Mouse (Mus musculus) heart, embryonic 16.5 days (tissue): ENCODE measurements around the gene Bfsp1. TPM values are rescaled to one million over a fixed set of nuclear protein-coding genes. Genes with fewer than 3 reads are reported as not detected.

Experiments
- ATAC-seq: fragments of 200-750 bp; cut with Nextera tagmentation; replicated peaks from 2 replicates; pipeline ENCODE4 v1.8.0; 2017; ENCODE audit warnings: moderate number of reproducible peaks; ENCODE audit not compliant: insufficient read depth, low FRiP score; ENCODE audit errors: extremely low read depth
- H3K27ac ChIP-seq: fragments of 300-500 bp; sonication (generic); 2 replicates; pipeline ENCODE4 v1.5.1; 2014; ENCODE audit warnings: mild to moderate bottlenecking, low read length, control low read depth, moderate library complexity
- H3K27me3 ChIP-seq: fragments of 300-500 bp; sonication (generic); 2 replicates; pipeline ENCODE4 v1.6.1; 2014; ENCODE audit warnings: low read length, mixed read lengths; ENCODE audit not compliant: control insufficient read depth, insufficient read depth
- H3K36me3 ChIP-seq: fragments of 300-500 bp; sonication (generic); 2 replicates; pipeline ENCODE4 v1.6.1; 2014; ENCODE audit not compliant: control insufficient read depth, insufficient read depth
- H3K4me1 ChIP-seq: fragments of 300-500 bp; sonication (generic); 2 replicates; pipeline ENCODE4 v1.6.1; 2014; ENCODE audit warnings: low read length, mixed read lengths; ENCODE audit not compliant: control insufficient read depth, insufficient read depth
- H3K4me2 ChIP-seq: fragments of 300-500 bp; sonication (generic); 2 replicates; pipeline ENCODE4 v1.6.1; 2014; ENCODE audit warnings: low read depth, mild to moderate bottlenecking, control low read depth, low read length
- H3K4me3 ChIP-seq: fragments of 300-500 bp; sonication (generic); 2 replicates; pipeline ENCODE4 v1.5.1; 2014; ENCODE audit warnings: mild to moderate bottlenecking, control low read depth, low read length
- H3K9ac ChIP-seq: fragments of 300-500 bp; sonication (generic); 2 replicates; pipeline ENCODE4 v1.6.1; 2014; ENCODE audit warnings: low read length, control low read depth
- H3K9me3 ChIP-seq: fragments of 300-500 bp; sonication (generic); replicated peaks from 2 replicates; pipeline ENCODE4 v1.6.1; 2016; ENCODE audit warnings: low read length; ENCODE audit not compliant: control insufficient read depth
- WGBS: fragments of 180-500 bp; shearing (Covaris S2); extraction: QIAGEN DNeasy Blood & Tissue Kit; methylation state at CpG from one replicate; pipeline ENCODE4 v1.1.7; 2014; 5-methylcytosine and 5-hydroxymethylcytosine counted together
- polyA plus RNA-seq: library from polyadenylated mRNA; unstranded; fragments of >200 nt; fragmentation: Nextera tagmentation; extraction: Ambion mirVana; gene quantifications from 2 replicates; pipeline ENCODE4 v1.2.1, GENCODE M21; 2015

Gene Bfsp1
- polyA plus RNA-seq, 1 experiment from 2014 or later = 1.1 TPM

GRCm38 (mm10) chr2:143867326-143867725 lies 4.4 kb upstream of the Bfsp1 start:
- no peak overlapping the region for H3K9ac ChIP-seq
- no peak for ATAC-seq

GRCm38 (mm10) chr2:143864600-143864999 lies 1.6 kb upstream of the Bfsp1 start:
- Histone ChIP-seq H3K27me3 (no peaks in the 10 kb centered on the region), H3K9me3 (no peaks in the 10 kb centered on the region), H3K4me3 (no peak overlapping the region), H3K36me3 (no peaks in the 10 kb centered on the region), H3K4me2 (no peak overlapping the region), H3K9ac (no peak overlapping the region), H3K4me1 (peaks cover 4% of the 10 kb centered on the region; the same call in 1 of the 2 replicates), H3K27ac (no peak overlapping the region)
- no peak for ATAC-seq
- 64% methylated on average over 8 of the region's 8 CpGs for WGBS

More at GRCm38 (mm10) chr2:143867326-143867725, 4.4 kb upstream of the Bfsp1 start:
- H3K4me3 ChIP-seq = no peak overlapping the region
- H3K36me3 ChIP-seq = no peaks in the 10 kb centered on the region
- H3K27me3 ChIP-seq = no peaks in the 10 kb centered on the region
- H3K4me1 ChIP-seq = peaks cover 23% of the 10 kb centered on the region
- under 1% methylated on average over 6 of the region's 6 CpGs for WGBS
- no peak overlapping the region for H3K27ac ChIP-seq
- peak overlapping the region; percentile 30; the same call in 1 of the 2 replicates for H3K4me2 ChIP-seq
- H3K9me3 ChIP-seq = no peaks in the 10 kb centered on the region

- Histone ChIP-seq H3K27ac (no peak overlapping the region), H3K9ac (no peak overlapping the region), H3K4me3 (no peak overlapping the region), H3K9me3 (no peaks in the 10 kb centered on the region), H3K36me3 (no peaks in the 10 kb centered on the region), H3K4me2 (no peak overlapping the region), H3K27me3 (no peaks in the 10 kb centered on the region), H3K4me1 (peaks cover 4% of the 10 kb centered on the region; the same call in 1 of the 2 replicates)
- WGBS = 82% methylated on average over 2 of the region's 2 CpGs
- no peak for ATAC-seq
Observed at GRCm38 (mm10) chr2:143859166-143859565, 3.8 kb downstream of the Bfsp1 start.

GRCm38 (mm10) chr2:143853447-143853846 lies 9.5 kb downstream of the Bfsp1 start:
- Histone ChIP-seq H3K27ac (no peak overlapping the region), H3K36me3 (no peaks in the 10 kb centered on the region), H3K4me2 (no peak overlapping the region), H3K9ac (no peak overlapping the region), H3K27me3 (no peaks in the 10 kb centered on the region), H3K4me1 (0 out of 2 replicates have a peak, but pooled peaks cover 2% of the 10 kb centered on the region), H3K4me3 (no peak overlapping the region), H3K9me3 (no peaks in the 10 kb centered on the region)
- 0 out of 2 replicates have a peak, but pooled peaks have one; percentile 39 for ATAC-seq
- WGBS = 61% methylated on average over 4 of the region's 4 CpGs

- Histone ChIP-seq H3K4me2 (no peak overlapping the region), H3K27ac (no peak overlapping the region), H3K4me3 (no peak overlapping the region), H3K36me3 (no peaks in the 10 kb centered on the region), H3K27me3 (no peaks in the 10 kb centered on the region), H3K9ac (no peak overlapping the region), H3K4me1 (0 out of 2 replicates have a peak, but pooled peaks cover 2% of the 10 kb centered on the region), H3K9me3 (no peaks in the 10 kb centered on the region)
- WGBS = 48% methylated on average over 18 of the region's 18 CpGs
- ATAC-seq = no peak
Observed at GRCm38 (mm10) chr2:143852295-143853275, 10.4 kb downstream of the Bfsp1 start.

GRCm38 (mm10) chr2:143851354-143852221 lies 11.4 kb downstream of the Bfsp1 start:
- Histone ChIP-seq H3K4me2 (no peak overlapping the region), H3K36me3 (no peaks in the 10 kb centered on the region), H3K4me3 (no peak overlapping the region), H3K9me3 (no peaks in the 10 kb centered on the region), H3K27me3 (no peaks in the 10 kb centered on the region), H3K27ac (no peak overlapping the region), H3K4me1 (peaks cover 6% of the 10 kb centered on the region; the same call in 1 of the 2 replicates), H3K9ac (no peak overlapping the region)
- WGBS = 68% methylated on average over 12 of the region's 12 CpGs
- 0 out of 2 replicates have a peak, but pooled peaks have one; percentile 35 for ATAC-seq

GRCm38 (mm10) chr2:143847291-143847690 lies 15.7 kb downstream of the Bfsp1 start:
- H3K27ac ChIP-seq = no peak overlapping the region
- WGBS = 53% methylated on average over 3 of the region's 3 CpGs
- no peak for ATAC-seq

GRCm38 (mm10) chr2:143846799-143847198 lies 16.2 kb downstream of the Bfsp1 start:
- Histone ChIP-seq H3K9ac (no peak overlapping the region), H3K4me1 (peaks cover 5% of the 10 kb centered on the region; the same call in 1 of the 2 replicates), H3K4me3 (no peak overlapping the region), H3K27me3 (no peaks in the 10 kb centered on the region), H3K9me3 (no peaks in the 10 kb centered on the region), H3K27ac (0 out of 2 replicates have a peak overlapping the region, but pooled peaks have one; percentile 11), H3K4me2 (no peak overlapping the region), H3K36me3 (no peaks in the 10 kb centered on the region)
- ATAC-seq = peak; percentile 58
- 61% methylated on average over 4 of the region's 4 CpGs for WGBS

More at GRCm38 (mm10) chr2:143847291-143847690, 15.7 kb downstream of the Bfsp1 start:
- Histone ChIP-seq H3K4me3 (no peak overlapping the region), H3K9ac (no peak overlapping the region), H3K9me3 (no peaks in the 10 kb centered on the region), H3K27me3 (no peaks in the 10 kb centered on the region), H3K36me3 (no peaks in the 10 kb centered on the region), H3K4me1 (peaks cover 5% of the 10 kb centered on the region; the same call in 1 of the 2 replicates), H3K4me2 (no peak overlapping the region)
